Mouse (Mus musculus): ENCODE measurements around the gene Nfia.

The Nfia gene

DNA sequence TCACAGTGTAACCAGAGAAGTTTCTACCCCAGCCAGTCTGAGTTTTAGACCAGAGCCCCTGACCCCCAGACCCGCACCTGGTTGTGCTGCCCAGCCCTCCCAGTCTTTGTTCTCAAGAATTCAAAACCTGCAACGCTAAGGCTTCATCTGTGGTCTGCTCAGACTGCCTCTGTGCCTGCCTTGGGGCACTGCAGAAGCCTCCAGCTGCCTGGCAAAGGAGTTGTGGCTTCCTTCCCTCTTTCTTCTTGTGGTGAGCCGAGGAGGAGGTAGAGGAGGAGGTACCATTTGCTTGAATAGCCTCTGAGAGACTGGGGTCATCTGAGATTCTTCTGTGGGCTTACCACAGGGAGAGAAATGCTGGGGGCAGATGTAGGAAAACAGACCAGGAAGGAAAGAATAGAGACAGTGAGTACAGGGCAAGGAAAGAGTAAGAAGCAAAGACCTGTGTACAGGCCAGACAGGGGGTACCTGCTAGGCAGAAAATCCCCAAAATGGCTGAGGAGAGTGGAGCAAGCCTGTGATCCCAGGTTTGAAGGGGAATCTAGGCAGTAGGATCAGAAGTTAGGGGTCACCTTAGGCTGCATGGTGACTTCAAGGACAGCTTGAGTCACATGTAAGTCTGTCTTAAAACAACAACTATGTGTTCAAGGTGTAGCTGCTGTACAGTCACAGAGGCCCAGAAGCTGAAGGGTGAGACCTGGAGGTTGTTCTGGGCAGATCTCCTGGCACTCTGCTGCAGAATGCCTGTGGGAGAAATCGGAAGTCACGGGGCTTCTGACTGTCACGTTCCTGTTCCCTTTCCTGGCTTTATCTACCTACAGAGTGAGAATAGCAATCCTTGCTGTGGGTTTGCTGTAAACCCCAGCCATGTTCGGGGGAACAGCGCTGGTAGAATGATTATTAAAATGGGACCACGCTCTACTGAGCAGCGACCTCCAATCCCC lies 328.9 kb downstream of the Nfia start:
- DNase-seq (ENCODE audit: low read depth, low spot score): no peak

DNA sequence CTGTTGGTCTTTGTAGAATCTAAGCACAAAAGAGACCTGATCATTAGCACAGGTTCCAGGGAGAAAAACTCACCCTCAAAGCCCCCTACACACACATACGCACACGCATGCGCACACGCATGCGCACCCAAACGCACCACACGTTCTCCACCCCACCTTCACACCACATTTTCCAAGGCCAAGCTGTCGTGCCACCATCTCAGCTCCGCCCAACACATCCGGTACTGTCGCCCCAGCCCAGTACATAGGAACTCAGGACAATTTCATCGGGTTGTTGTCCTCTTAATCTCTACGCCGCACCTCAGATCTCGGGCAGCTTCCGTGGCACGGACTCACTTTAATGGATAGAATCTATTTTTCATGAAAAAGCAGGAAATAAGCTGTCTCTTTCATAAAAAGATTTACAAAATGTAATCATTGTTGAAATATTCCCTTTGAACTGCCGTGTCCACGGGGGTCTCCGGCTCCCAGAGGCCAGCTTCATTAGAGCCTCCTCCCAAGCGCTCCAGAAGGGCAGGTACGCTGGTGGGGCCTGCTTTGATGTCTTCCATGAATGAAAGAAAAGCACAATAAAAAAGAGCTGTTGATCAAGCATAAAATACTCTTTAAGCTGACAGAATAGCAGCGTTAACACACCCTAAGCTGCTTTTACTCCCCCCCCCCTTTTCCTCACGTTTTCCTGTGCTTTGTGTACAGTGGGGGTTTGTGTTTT lies 330.2 kb downstream of the Nfia start:
- peak; percentile 53 for DNase-seq (ENCODE audit: low read depth, low spot score)

DNA sequence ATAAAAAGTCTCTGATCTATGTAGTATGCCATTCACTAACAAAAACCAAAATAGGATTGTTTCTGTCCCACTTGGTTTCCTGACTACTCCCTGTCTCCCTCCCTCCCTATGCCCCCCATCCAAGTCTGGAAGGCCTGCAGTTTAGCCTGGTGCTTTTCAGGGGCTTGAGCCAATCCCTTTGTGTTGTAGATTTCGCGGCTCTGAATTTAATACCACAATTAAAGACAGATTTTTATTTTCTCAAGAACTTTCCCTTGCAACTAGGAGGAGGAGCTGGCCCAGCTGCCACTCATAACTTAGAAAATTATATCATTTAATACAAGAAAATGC lies 330.8 kb downstream of the Nfia start:
- no peak for DNase-seq (ENCODE audit: low read depth, low spot score)

DNA sequence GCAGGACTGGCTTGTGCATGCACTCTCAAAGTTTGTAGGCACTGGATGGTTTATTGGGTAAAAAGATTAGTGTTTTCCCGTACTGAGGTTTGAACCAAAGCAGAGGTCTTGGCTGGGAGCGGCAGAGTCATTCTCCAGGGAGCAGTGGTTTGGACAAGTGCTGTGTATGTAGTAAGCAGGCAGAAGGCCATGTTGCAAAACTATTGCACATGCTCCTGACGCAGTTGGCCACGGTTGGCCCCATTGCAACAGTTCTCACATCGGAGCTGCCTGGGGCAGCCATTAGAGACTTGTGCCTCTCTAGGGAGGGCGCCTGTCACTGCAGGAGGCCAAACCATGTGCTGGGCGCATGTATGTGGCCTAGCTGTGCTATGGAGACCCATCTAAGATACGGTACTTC lies 331.6 kb downstream of the Nfia start:
- no peak for DNase-seq (ENCODE audit: low read depth, low spot score)

DNA sequence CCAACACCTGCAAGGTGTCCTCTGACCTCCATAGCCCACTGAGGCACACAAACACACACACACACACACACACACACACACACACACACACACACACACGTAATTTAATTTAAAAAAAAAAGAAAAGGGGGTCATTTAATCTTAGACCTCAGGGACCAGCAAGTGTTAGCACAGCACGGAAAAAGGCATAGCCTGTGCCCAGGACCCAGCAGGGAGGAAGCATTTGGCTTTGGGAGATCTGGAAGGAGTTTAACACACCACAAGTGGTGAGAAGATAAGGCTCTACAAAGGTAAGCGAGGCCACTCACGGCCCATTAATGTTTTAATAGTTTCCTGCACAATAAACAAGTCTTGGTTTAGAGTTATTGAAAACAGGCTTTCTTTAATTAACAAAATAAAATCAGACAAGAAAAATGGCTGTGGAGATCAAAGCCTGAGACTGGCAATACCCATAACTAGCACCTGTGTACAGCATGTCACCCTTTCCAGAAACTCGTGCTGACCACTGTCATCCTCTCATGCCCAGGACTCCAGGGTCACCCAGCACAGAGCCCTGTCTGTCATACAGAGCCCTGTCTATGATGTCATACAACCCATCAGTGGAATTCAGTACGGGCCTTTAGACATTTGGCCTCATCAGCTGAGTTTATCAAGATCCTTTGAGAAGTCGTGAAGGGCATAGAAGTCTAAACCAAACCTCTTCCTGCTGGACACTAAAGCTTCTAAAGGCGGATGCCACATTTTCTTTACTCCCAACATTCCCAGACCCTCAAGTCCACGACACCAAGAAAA lies 332.6 kb downstream of the Nfia start:
- peak; percentile 31 for DNase-seq (ENCODE audit: low read depth, low spot score)

DNA sequence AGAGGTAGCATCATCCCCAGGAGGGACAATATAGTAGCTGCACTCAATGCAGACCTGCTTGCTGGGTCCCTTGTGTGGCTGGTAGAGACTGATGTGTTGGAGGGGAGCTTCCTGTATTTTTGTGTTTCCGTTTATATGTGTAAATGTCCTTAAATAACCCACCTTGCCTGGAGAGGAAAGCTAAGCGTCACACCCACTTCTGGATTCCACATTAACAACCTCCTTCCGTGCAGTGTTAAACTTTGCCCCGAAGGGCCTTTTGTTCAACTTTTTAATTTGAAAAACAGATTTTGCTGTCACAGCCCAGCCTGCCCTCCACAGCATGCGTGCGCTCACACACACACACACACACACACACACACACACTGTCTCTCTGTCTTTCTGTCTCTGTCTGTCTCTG lies 333.4 kb downstream of the Nfia start:
- DNase-seq (ENCODE audit: low read depth, low spot score): no peak

DNA sequence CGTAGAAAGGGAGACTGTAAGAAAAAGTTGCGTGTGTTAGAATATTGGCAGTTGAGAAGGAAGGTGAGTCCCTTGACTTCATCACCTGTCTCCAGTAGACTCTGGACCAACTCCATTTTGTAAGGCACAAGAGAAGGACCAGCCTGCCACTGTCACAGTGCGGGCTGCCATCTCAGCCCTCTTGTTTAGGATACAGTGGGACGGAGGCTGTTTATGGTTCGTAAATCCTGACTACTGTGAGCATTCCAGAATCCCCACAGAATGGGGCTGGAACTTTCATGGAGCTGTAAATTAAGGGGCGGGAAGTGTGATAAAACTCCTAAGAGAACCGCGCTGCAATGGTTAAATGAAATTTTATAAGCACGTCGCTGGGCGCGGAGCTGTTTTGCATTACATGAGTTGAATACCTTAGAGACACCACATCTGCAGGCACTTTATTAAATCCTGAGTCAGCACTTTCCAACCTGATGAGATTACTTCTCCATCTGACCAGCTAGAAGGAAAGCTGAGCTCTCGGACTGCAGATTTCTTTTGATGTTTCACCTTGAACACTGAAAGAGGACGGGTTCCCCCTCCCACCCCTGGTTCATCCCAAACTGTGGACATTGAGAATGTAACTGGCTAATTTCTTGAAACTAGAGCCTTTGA lies 334.0 kb downstream of the Nfia start:
- no peak for DNase-seq (ENCODE audit: low read depth, low spot score)

DNA sequence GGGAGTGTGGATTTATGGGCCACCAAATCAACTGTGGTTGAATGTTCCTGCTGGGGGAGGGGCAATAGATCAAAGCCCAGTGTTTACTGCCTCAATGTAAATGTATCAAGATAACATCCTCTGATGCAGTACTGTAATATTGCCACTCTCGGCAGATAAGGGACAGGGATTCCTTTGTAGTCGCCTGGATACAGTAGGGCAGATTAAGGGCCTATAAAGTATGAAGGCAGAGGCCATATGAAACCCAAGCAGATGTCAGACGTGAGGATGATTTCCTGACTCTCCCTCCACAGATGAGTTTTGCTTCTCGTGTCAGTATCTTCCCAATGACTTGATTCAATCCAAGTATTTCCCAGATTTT lies 334.5 kb downstream of the Nfia start:
- no peak for DNase-seq (ENCODE audit: low read depth, low spot score)

DNA sequence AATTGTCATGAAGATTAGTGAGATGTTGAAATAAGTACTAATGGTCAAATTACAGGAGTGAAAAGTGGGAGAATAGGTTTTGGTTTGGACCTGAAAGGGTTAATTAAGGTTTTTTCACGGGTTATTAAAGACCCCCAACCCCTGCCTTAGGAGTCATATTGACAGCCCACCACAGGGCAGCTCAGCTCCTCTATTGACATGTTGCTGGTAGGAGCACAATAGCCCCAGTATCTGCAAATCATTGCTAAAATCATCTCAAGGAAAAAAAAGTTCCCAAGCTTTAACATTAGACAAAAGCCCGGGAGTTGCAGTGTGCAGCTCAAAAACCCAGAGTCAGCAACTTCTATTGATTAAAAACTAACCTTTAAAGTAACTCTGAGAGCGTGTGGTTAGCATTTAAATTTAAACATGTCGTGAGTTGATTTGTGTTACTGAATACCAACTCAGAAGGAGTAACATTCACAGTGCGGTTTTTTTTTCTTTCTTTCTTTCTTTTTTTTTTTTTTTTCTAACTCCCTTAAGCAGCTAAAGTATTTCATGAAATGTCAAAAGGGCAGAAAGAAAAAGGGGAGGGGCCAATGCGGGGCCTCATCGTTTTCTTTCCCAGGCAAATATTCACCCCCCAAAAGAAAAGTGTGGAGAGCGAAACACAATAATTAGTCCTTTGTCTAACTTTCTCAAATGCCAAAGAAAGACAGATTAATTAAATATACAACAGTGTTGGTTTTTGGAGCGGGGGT lies 335.6 kb downstream of the Nfia start:
- DNase-seq (ENCODE audit: low read depth, low spot score): no peak

DNA sequence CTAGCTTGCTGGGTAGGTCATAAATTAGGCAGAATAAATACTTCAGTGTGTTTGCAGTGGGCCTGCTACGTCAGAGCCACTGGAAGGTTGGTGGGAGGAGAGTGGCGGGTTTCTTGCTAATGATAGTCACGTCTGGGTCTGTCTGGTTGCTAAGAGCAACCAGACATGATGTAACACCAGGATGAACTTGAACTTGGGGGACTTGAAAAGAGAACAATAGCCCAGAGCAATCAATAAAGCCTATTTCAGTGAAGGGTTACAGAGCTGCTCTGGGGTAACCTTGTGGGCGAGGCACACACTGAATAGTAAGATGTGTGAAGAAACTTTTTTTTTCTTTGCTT lies 336.1 kb downstream of the Nfia start:
- DNase-seq (ENCODE audit: low read depth, low spot score): peak; percentile 53

DNA sequence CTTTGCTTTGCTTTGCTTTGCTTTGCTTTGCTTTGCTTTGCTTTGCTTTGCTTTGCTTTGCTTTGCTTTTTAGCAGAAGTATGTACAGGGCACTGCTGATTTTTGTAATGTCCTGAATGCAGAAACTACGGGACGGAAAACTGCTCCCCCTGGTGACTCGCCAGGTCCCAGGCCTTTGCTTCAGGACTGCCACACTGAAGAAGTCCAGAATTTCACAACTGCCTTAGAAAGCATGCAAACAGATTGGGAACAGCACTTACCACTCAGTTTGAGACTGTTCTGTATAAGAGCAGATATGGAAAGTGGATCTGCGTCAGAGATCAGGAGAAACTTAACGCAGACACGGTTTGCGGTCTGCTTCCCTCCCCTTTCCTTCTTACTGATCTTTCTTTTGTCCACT lies 336.5 kb downstream of the Nfia start:
- peak; percentile 82 for DNase-seq (ENCODE audit: low read depth, low spot score)

DNA sequence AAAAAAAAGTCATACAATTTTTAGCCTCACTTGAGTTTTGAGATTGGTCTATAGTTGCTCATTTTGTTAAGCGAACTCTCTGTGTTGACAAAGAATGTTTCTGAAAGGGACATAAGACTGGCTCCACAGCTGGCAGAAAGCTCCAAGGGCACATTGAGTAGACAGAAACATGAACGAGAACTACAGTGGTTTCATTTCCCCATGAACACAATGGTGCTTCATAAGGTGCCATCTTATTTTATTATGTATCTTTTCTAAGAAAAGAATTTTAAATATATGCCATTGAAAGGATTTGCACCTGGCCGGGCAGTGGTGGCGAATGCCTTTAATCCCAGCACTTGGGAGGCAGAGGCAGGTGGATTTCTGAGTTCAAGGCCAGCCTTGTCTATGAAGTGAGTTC lies 337.4 kb downstream of the Nfia start:
- no peak for DNase-seq (ENCODE audit: low read depth, low spot score)

DNA sequence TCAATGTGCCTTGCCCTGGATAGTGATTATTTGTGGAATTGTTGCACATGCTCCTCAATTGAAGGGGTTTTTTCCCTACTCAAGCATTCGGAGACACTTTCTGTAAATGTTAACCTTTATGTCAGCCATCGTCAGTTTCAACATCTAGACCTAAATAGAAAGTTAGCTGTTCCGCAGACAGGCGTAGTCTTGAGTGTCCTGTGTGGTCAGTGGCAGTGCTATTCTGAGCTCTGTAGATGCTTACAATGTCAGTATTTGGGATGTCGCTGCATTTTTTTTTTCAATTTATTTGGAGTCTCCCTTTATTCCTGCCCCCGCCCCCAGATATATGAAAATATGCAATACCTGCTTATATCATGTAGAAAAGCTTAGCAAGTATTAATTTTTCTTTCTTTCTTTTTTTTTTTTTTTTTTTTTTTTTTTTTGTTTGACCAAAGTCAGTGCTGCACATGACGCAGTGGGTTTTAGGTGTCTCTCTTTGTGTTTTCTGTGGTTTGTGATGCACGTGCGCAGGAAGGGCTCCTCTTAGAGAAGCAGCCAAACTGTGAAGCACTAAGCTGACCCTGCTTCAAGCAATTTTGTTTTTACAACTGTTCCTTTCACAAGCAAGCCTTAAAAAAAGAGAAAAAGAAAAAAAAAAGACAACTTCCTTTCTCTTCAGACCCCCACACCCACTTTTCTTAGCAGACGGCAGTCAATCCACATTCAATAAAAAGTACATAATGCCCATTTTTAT lies 340.9 kb downstream of the Nfia start:
- DNase-seq (ENCODE audit: low read depth, low spot score): peak; percentile 35

DNA sequence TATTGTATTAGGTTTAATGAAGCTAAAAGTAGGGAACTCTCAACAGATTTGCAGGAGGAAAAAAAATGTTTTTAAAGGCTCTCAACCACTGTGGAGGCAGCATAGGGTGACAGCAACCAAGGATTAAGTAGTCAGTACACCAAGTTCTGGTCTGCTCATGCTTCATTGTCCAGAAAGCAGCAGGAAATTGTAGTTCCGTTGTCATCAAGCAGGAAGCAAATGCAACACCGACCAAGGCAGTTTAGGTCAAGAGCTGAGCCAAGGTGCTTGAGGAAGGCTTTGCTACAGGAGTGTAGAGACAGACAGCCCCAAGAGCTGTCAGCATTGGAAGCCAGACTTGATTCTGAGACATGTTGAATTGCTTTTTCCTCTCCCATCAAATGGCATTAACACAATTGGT lies 342.4 kb downstream of the Nfia start:
- DNase-seq (ENCODE audit: low read depth, low spot score): no peak

DNA sequence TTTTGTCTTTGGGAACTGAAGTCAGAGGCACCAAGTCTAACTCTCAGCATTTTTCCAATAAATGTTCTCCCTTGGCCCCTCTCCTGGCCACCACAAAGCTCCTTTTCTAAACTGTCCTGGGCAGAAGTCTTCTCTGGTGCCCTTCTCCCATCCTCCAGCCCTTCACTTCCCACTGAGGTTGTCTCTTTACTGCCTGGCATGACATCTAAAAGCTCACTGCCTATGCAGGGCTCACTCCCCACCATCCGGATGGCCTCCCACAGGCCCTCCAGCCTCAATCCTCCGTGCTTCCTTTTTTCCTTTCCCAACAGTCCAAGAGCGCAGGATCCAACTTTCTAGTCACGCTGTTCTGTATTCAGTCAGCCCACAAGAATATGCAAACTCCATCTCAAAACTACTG lies 342.9 kb downstream of the Nfia start:
- DNase-seq (ENCODE audit: low read depth, low spot score): no peak

DNA sequence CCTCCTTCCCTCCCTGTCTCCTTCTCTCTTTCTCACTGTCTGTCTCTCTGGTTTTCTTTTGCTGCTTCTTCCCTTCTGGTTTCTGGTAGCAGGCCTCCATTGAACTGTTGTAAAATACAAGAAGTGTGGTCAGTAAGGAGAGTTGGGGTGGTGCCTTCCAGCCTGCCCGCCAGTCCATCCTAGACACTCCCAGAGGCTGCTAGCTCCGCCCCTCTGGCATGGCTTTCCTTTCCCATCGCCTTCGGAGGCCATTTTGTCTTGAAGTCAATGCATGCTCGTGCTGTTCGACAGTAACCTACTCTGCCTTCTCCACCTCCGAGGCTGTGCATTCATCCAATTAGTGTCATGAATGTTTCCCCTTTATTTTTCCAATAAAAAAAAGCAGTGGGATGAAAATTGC lies 343.5 kb downstream of the Nfia start:
- no peak for DNase-seq (ENCODE audit: low read depth, low spot score)

DNA sequence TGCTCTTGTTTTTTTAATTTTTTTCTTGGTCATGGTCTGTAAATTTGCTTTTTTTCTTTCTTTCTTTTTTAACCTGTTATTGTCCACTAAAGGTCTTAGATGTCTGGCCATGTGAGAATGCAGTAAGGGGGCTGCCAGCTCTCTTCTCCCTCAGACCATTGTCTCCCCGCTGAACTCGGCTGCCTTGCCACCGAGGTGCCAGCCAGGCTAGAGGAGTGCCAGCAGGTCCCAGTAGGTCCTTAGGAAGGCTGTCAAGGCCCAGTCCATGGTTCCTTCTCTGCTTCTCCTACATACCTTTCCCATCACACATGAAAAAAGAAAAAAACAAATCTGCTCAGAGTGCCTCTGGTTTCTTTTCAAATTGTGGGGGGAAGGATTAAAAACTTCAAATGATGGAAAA lies 345.6 kb downstream of the Nfia start:
- no peak for DNase-seq (ENCODE audit: low read depth, low spot score)

DNA sequence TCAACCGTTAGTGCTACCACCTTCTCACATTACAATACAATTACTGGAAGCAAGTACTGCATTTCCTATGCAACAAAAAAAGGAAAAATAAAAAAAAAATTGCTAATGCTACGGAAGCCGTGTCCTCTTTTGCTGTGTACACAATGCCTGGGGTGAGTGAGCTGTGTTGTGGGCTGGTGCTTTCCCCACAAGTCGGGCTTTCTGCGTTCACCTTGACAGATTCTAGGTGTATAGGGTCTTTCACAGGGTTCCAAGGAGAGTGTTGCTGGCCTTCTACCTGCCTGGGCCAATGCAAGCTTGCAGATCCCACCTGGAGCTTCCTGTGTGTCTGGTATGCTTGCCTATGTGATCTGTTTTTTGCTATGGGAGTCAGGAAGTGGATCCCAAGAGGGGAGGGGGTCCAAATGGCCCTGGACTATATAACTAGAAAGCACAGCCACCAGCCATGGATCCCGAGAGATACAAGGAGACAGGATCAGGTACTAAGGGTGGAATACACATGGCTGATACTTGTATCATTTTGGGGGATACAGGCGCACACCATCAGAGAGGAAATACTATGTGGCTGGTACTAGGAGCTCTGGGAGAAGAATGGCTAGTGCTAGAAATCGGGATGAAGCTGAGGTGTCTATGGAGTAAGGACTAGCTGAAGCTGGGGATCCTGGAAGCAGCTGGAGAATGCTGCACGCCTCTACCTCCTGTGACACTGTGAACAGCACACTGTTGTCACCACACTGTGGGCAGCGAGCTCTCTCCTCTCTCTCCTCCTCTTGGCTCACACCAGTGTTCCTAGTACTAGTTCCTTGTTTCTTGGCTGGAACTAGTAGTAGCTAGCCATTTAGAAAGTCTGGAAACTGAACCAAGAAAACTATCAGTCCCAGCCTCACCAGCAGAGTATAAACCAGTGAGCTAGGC lies 346.5 kb downstream of the Nfia start:
- DNase-seq (ENCODE audit: low read depth, low spot score): no peak

DNA sequence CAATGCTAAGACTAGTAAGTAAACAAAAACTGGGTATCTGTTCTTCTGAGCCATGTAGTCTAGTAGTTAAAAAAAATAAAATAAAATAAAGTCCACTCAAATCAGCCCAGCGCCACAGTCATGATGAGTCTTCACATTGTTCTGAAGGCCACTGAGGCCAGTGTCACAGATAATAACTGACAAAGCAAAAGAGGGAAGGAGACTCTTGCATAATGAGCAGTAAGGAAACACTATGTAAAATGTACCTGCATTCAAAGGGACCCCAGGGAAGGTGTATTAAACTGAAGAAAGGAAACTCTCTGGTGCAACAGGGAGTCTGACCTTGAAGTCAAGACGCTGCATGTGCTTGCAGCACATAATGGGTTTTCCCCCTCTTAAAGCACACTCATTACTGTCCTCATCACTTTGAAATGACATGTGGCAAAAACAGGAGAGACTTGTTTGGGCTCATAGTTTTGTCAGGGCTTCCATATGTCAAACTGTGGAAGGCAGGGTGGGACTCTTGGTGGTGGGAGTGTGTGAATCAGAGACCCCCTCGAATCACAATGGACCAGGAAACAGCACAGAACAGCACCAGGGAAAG lies 347.5 kb downstream of the Nfia start:
- no peak for DNase-seq (ENCODE audit: low read depth, low spot score)
